ENCODE assay signal across 8 mouse cellular contexts in genomic region chr2:140170803-140171553, GRCm38 (mm10). TPM values are rescaled to one million over a fixed set of nuclear protein-coding genes. Genes with fewer than 3 reads are reported as not detected.
A peak's percentile ranks its signal among the peaks of the same experiment; 100 is the strongest.
DNase-seq lines count a peak whose midpoint lies in the region; ATAC-seq and TF ChIP-seq lines count a peak whose summit lies in the region.

No protein-coding gene starts in this region.

- H3K36me3 ChIP-seq in kidney, adult 2 months (ENCODE audit: control insufficient read depth, insufficient read depth, low read length) = no peaks in the 10 kb centered on the region
- peaks cover 11% of the 10 kb centered on the region for H3K36me3 ChIP-seq in erythroblast, embryonic 14.5 days (ENCODE audit: control insufficient read depth)
- peaks cover 37% of the 10 kb centered on the region for H3K36me3 ChIP-seq in limb, embryonic 10.5 days
- H3K36me3 ChIP-seq in neural tube, embryonic 12.5 days = peaks cover 8% of the 10 kb centered on the region; the same call in 1 of the 2 replicates

- no peak for DNase-seq in kidney, adult 2 months
- DNase-seq in kidney, postnatal 14 days = no peak
- no peak for DNase-seq in Patski (ENCODE audit: low read depth, low spot score)
- DNase-seq in limb, embryonic 10.5 days (ENCODE audit: low spot score) = no peak
- no peak for DNase-seq in adrenal gland, adult 8-10 months
- DNase-seq in right cerebral cortex, postnatal 14 days = no peak

- CTCF ChIA-PET in Patski (lab: Charles Lee) = interaction anchor here (1.3 kb wide), 1 partner anchor 12 kb away, joined by 4 read pairs; no protein-coding TSS in a partner anchor

- peak; percentile 74 for ATAC-seq in Patski
- peak; percentile 78 for ATAC-seq in neural tube, embryonic 12.5 days (ENCODE audit: low FRiP score, low read depth)

- TF ChIP-seq CTCF in kidney, adult 2 months (conservative IDR thresholded peaks at IDR 0.05; ENCODE audit: insufficient read depth, insufficient read length, low read depth, low read length) = no peak
- no peak for TF ChIP-seq CTCF in Patski (IDR thresholded peaks at IDR 0.05)

- H3K9ac ChIP-seq in neural tube, embryonic 12.5 days = peak overlapping the region; percentile 81

- no peaks in the 10 kb centered on the region for H3K9me3 ChIP-seq in erythroblast, embryonic 14.5 days (ENCODE audit: control insufficient read depth, low read length)
- no peaks in the 10 kb centered on the region for H3K9me3 ChIP-seq in limb, embryonic 10.5 days (replicated peaks)
- no peaks in the 10 kb centered on the region for H3K9me3 ChIP-seq in neural tube, embryonic 12.5 days

- TF ChIP-seq POLR2A in kidney, adult 2 months (IDR thresholded peaks at IDR 0.05; ENCODE audit: low read depth, low read length) = no peak

- in situ Hi-C loops in Patski (cut with MboI; ENCODE audit: low pct_unique_long_range_greater_than_20kb) = no loop called here

- POLR2A ChIA-PET in Patski (lab: Charles Lee) = no interaction called here

- 5% methylated on average over 28 of the region's 28 CpGs for WGBS in kidney, adult 2 months
- 7% methylated on average over 28 of the region's 28 CpGs for WGBS in limb, embryonic 10.5 days
- WGBS in neural tube, embryonic 12.5 days = 8% methylated on average over 28 of the region's 28 CpGs

- H3K27me3 ChIP-seq in kidney, adult 2 months (replicated peaks; ENCODE audit: control insufficient read depth, insufficient read depth, low read length) = no peaks in the 10 kb centered on the region
- H3K27me3 ChIP-seq in Patski = no peaks in the 10 kb centered on the region
- H3K27me3 ChIP-seq in erythroblast, embryonic 14.5 days (ENCODE audit: control insufficient read depth) = no peaks in the 10 kb centered on the region
- no peaks in the 10 kb centered on the region for H3K27me3 ChIP-seq in limb, embryonic 10.5 days (ENCODE audit: low read depth, poor library complexity, severe bottlenecking)
- H3K27me3 ChIP-seq in neural tube, embryonic 12.5 days (replicated peaks) = no peaks in the 10 kb centered on the region

- H3K27ac ChIP-seq in kidney, adult 2 months (ENCODE audit: insufficient read depth, low read depth, low read length) = peak overlapping the region; percentile 43; the same call in 1 of the 2 replicates
- peak overlapping the region; percentile 93 for H3K27ac ChIP-seq in limb, embryonic 10.5 days
- peak overlapping the region; percentile 22; the same call in 1 of the 2 replicates for H3K27ac ChIP-seq in neural tube, embryonic 12.5 days

- H3K4me3 ChIP-seq in kidney, adult 2 months (ENCODE audit: insufficient read depth, low read depth, low read length) = peak overlapping the region; percentile 81
- peak overlapping the region; percentile 68 for H3K4me3 ChIP-seq in erythroblast, embryonic 14.5 days (replicated peaks)
- peak overlapping the region; percentile 86 for H3K4me3 ChIP-seq in limb, embryonic 10.5 days
- peak overlapping the region; percentile 73 for H3K4me3 ChIP-seq in neural tube, embryonic 12.5 days

- H3K4me1 ChIP-seq in kidney, adult 2 months (ENCODE audit: control insufficient read depth, insufficient read depth, low read length) = peaks cover 3% of the 10 kb centered on the region; the same call in 1 of the 2 replicates
- H3K4me1 ChIP-seq in erythroblast, embryonic 14.5 days (ENCODE audit: control insufficient read depth) = peaks cover 32% of the 10 kb centered on the region
- H3K4me1 ChIP-seq in limb, embryonic 10.5 days = peaks cover 16% of the 10 kb centered on the region
- peaks cover 12% of the 10 kb centered on the region for H3K4me1 ChIP-seq in neural tube, embryonic 12.5 days

- H3K4me2 ChIP-seq in neural tube, embryonic 12.5 days (replicated peaks) = peak overlapping the region; percentile 76

RNA-seq across cellular contexts. Expression of gene Ndufaf5, which starts 0.5 kb away (rescaled TPM):
- polyA plus RNA-seq in kidney, adult 2 months (2012; rRNA removed) = 10.4 and 10.9 TPM in 2 replicates
- 49.2 TPM for polyA plus RNA-seq in Patski (2021)
- polyA plus RNA-seq in erythroblast, embryonic 14.5 days (2012) = 1.1 TPM in 2 replicates
- polyA plus RNA-seq in limb, embryonic 10.5 days (2016; fragmentation: Nextera tagmentation; extraction: Ambion mirVana) = 26.8 and 31.5 TPM in 2 replicates
- polyA plus RNA-seq in neural tube, embryonic 12.5 days (2016; fragmentation: Nextera tagmentation; extraction: Ambion mirVana) = 32.7 and 33.3 TPM in 2 replicates
- total RNA-seq in adrenal gland, adult 8-10 months (2022) = 10 to 100 TPM; 18.6 to 23.3 (median 20.1) TPM

RNA-seq across cellular contexts. Expression of gene Esf1, which starts 0.6 kb away (rescaled TPM):
- polyA plus RNA-seq in kidney, adult 2 months (2012; rRNA removed) = 1.0 and 1.4 TPM in 2 replicates
- polyA plus RNA-seq in Patski (2021) = 26.1 TPM
- 0.23 and 0.25 TPM in 2 replicates for polyA plus RNA-seq in erythroblast, embryonic 14.5 days (2012)
- 27.8 and 28.9 TPM in 2 replicates for polyA plus RNA-seq in limb, embryonic 10.5 days (2016; fragmentation: Nextera tagmentation; extraction: Ambion mirVana)
- 23.6 and 28.8 TPM in 2 replicates for polyA plus RNA-seq in neural tube, embryonic 12.5 days (2016; fragmentation: Nextera tagmentation; extraction: Ambion mirVana)
- total RNA-seq in adrenal gland, adult 8-10 months (2022) = 10 to 100 TPM; 20.9 to 28.8 (median 23.4) TPM

RNA-seq across cellular contexts. Expression of gene Gm17374, which starts 19.1 kb away (rescaled TPM):
- polyA plus RNA-seq in kidney, adult 2 months (2012; rRNA removed) = not detected in 2 replicates
- not detected for polyA plus RNA-seq in Patski (2021)
- not detected in 2 replicates for polyA plus RNA-seq in erythroblast, embryonic 14.5 days (2012)
- polyA plus RNA-seq in limb, embryonic 10.5 days (2016; fragmentation: Nextera tagmentation; extraction: Ambion mirVana) = not detected in 2 replicates
- not detected in 2 replicates for polyA plus RNA-seq in neural tube, embryonic 12.5 days (2016; fragmentation: Nextera tagmentation; extraction: Ambion mirVana)
- not detected for total RNA-seq in adrenal gland, adult 8-10 months (2022)

Comparison
In these comparisons a context has a peak if more than half of its experiments do, and no peak if none do; other contexts are left out.
1. H3K27ac ChIP-seq: peak in every context shown above with its lines; median percentile 93 in limb, embryonic 10.5 days; 43 in kidney, adult 2 months; 22 in neural tube, embryonic 12.5 days.
2. RNA of gene Esf1, which starts 0.6 kb away (polyA plus RNA-seq): 27.8 to 28.9 TPM in limb, embryonic 10.5 days, 23.6 to 28.8 TPM in neural tube, embryonic 12.5 days and 26.1 TPM in Patski (single experiment); 1.0 to 1.4 TPM in kidney, adult 2 months and 0.23 to 0.25 TPM in erythroblast, embryonic 14.5 days; every median in the first group is over 10 times any median in the second.
3. Peak in every context shown above with its lines, with median percentiles within 50 percentile points of each other: H3K4me3 ChIP-seq.